Mouse (Mus musculus) ES-E14 (cell line): ENCODE measurements at regions not wholly inside any gene's neighbourhood (a gene's known extent, or its start where the extent isn't known, plus 50 kb on each side); places are given as distances from the start of the nearest gene placed in this dataset.

ENCODE experiments used
- DNase-seq: peaks from one replicate; pipeline ENCODE4 v3.0.0-alpha.2; 2013; ENCODE audit warnings: low read depth, low spot score
- H3K27ac ChIP-seq: 2 replicates; pipeline ENCODE4 v1.5.1; 2012; ENCODE audit warnings: low read depth, mild to moderate bottlenecking, low read length, moderate library complexity, mixed read lengths; ENCODE audit not compliant: poor library complexity, insufficient read depth, severe bottlenecking
- H3K36me3 ChIP-seq: 2 replicates; pipeline ENCODE4 v1.6.1; 2012; ENCODE audit warnings: mild to moderate bottlenecking, low read length, moderate library complexity, mixed read lengths; ENCODE audit not compliant: control insufficient read depth, poor library complexity, insufficient read depth, severe bottlenecking
- H3K4me1 ChIP-seq, 2 experiments: fragments of 150-350 bp in 1 of 2; sonication (generic) in 1 of 2; 2 replicates each; pipeline ENCODE4 v1.6.1; 2012; ENCODE audit warnings: low read length in 2 of 2, mild to moderate bottlenecking in 1 of 2, mixed read lengths in 1 of 2; ENCODE audit not compliant: control insufficient read depth in 2 of 2, insufficient read depth in 2 of 2, poor library complexity in 1 of 2
- H3K4me3 ChIP-seq, 2 experiments: fragments of 150-350 bp in 1 of 2; sonication (generic) in 1 of 2; 2 replicates each; pipeline ENCODE4 v1.5.1; 2012; ENCODE audit warnings: low read length in 2 of 2, low read depth in 1 of 2, mild to moderate bottlenecking in 1 of 2, mixed read lengths in 1 of 2; ENCODE audit not compliant: insufficient read depth in 1 of 2, poor library complexity in 1 of 2, severe bottlenecking in 1 of 2
- H3K9ac ChIP-seq: 2 replicates; pipeline ENCODE4 v1.6.1; 2012; ENCODE audit warnings: low read depth, mild to moderate bottlenecking, low read length, mixed read lengths; ENCODE audit not compliant: poor library complexity, insufficient read depth, severe bottlenecking
- H3K9me3 ChIP-seq: fragments of 150-350 bp; sonication (generic); 2 replicates; pipeline ENCODE4 v1.6.1; 2012; ENCODE audit warnings: low read depth, mild to moderate bottlenecking, low read length; ENCODE audit not compliant: control insufficient read depth, insufficient read depth
- CHD2 ChIP-seq: IDR thresholded peaks from 2 replicates; pipeline ENCODE4 v1.6.1; 2014; ENCODE audit warnings: mild to moderate bottlenecking, low read depth, low read length, inconsistent platforms
- HCFC1 ChIP-seq: IDR thresholded peaks from 2 replicates; pipeline ENCODE4 v1.6.1; 2012; ENCODE audit warnings: low read length, inconsistent platforms, borderline replicate concordance; ENCODE audit not compliant: insufficient read depth
- MAFK ChIP-seq: IDR thresholded peaks from 2 replicates; pipeline ENCODE4 v1.6.1; 2014; ENCODE audit warnings: mild to moderate bottlenecking, low read depth, low read length, inconsistent platforms; ENCODE audit not compliant: insufficient read depth
- ZC3H11A ChIP-seq: IDR thresholded peaks from 2 replicates; pipeline ENCODE4 v1.6.1; 2012; ENCODE audit warnings: low read depth, mild to moderate bottlenecking, inconsistent platforms, low read length, borderline replicate concordance
- ZNF384 ChIP-seq: IDR thresholded peaks from 2 replicates; pipeline ENCODE4 v1.6.1; 2012; ENCODE audit warnings: low read depth, low read length, inconsistent platforms
- in situ Hi-C, 2 experiments: fragments of 600-800 bp; cut with MboI; formaldehyde crosslinking; loops; one replicate each; pipeline ENCODE4 v1.15.1; 2025; ENCODE audit warnings: low sequenced_read_pairs in 2 of 2, inconsistent platforms in 1 of 2; ENCODE audit not compliant: unreplicated experiment in 2 of 2

GRCm38 (mm10) chr7:110710256-110710962, 57.6 kb upstream of the Ampd3 start:
- in situ Hi-C loops: no loop called here
- Histone ChIP-seq H3K9me3 (no peaks in the 10 kb centered on the region), H3K4me3 (no peak overlapping the region), H3K4me1 (no peaks in the 10 kb centered on the region), H3K36me3 (no peaks in the 10 kb centered on the region), H3K27ac (no peak overlapping the region), H3K9ac (no peak overlapping the region)
- no peak for DNase-seq
- TF ChIP-seq HCFC1: no peak
- no peak for TF ChIP-seq MAFK
- TF ChIP-seq ZNF384: no peak
- TF ChIP-seq ZC3H11A: no peak
- TF ChIP-seq CHD2: no peak

- no peak for DNase-seq
- no peaks in the 10 kb centered on the region for H3K9me3 ChIP-seq
- no peak overlapping the region for H3K4me3 ChIP-seq
- H3K4me1 ChIP-seq: no peaks in the 10 kb centered on the region
- no peak for TF ChIP-seq CHD2
- TF ChIP-seq ZNF384: no peak
- TF ChIP-seq MAFK: no peak
- TF ChIP-seq ZC3H11A: no peak
- TF ChIP-seq HCFC1: no peak
- H3K27ac ChIP-seq: no peak overlapping the region
- in situ Hi-C loops: no loop called here
- no peaks in the 10 kb centered on the region for H3K36me3 ChIP-seq
- H3K9ac ChIP-seq: no peak overlapping the region
Measured at GRCm38 (mm10) chr7:110713661-110714060, 54.3 kb upstream of the Ampd3 start.

GRCm38 (mm10) chr7:110715110-110715509, 52.9 kb upstream of the Ampd3 start:
- TF ChIP-seq ZC3H11A (no peak), CHD2 (no peak), HCFC1 (no peak), ZNF384 (no peak), MAFK (no peak)
- no peaks in the 10 kb centered on the region for H3K9me3 ChIP-seq
- no peak overlapping the region for H3K9ac ChIP-seq
- in situ Hi-C loops: no loop called here
- no peak overlapping the region for H3K4me3 ChIP-seq
- no peaks in the 10 kb centered on the region for H3K36me3 ChIP-seq
- DNase-seq: no peak
- no peaks in the 10 kb centered on the region for H3K4me1 ChIP-seq
- H3K27ac ChIP-seq: no peak overlapping the region

GRCm38 (mm10) chr7:110715545-110715944, 52.5 kb upstream of the Ampd3 start:
- no peaks in the 10 kb centered on the region for H3K4me1 ChIP-seq
- no peak overlapping the region for H3K9ac ChIP-seq
- no peak overlapping the region for H3K4me3 ChIP-seq
- no peak overlapping the region for H3K27ac ChIP-seq
- no peaks in the 10 kb centered on the region for H3K9me3 ChIP-seq
- TF ChIP-seq CHD2 (no peak), ZNF384 (no peak), HCFC1 (no peak), ZC3H11A (no peak), MAFK (no peak)
- no peak for DNase-seq
- in situ Hi-C loops: no loop called here
- H3K36me3 ChIP-seq: no peaks in the 10 kb centered on the region
